Comparison of ENCODE assay signal across 7 mouse cellular contexts in genomic region chr17:31892750-31893149, GRCm38 (mm10). TPM values are rescaled to one million over a fixed set of nuclear protein-coding genes. Genes with fewer than 3 reads are reported as not detected.
DNase-seq lines count a peak whose midpoint lies in the region; ATAC-seq and TF ChIP-seq lines count a peak whose summit lies in the region.

No protein-coding gene starts in this region.

- no peak for TF ChIP-seq POLR2A in limb, embryonic 14.5 days (IDR thresholded peaks at IDR 0.05; ENCODE audit: borderline replicate concordance, extremely low read depth, insufficient read depth, insufficient read length)

- H3K9me3 ChIP-seq in embryonic facial prominence, embryonic 11.5 days (replicated peaks; ENCODE audit: control insufficient read depth, low read length) = no peaks in the 10 kb centered on the region
- no peaks in the 10 kb centered on the region for H3K9me3 ChIP-seq in heart, embryonic 14.5 days (ENCODE audit: control insufficient read depth, low read length)
- no peaks in the 10 kb centered on the region for H3K9me3 ChIP-seq in kidney, postnatal 0 days (replicated peaks; ENCODE audit: low read length)
- no peaks in the 10 kb centered on the region for H3K9me3 ChIP-seq in limb, embryonic 14.5 days (ENCODE audit: control insufficient read depth, low read length)
- no peaks in the 10 kb centered on the region for H3K9me3 ChIP-seq in neural tube, embryonic 14.5 days (ENCODE audit: control insufficient read depth, low read length)

- no peak for TF ChIP-seq CTCF in kidney, postnatal 0 days (IDR thresholded peaks at IDR 0.05; ENCODE audit: low read depth)

- ATAC-seq in embryonic facial prominence, embryonic 11.5 days (replicated peaks; ENCODE audit: insufficient number of reproducible peaks, low FRiP score, low TSS enrichment, low read depth) = 0 out of 2 replicates have a peak, but pooled peaks have one; percentile 50
- ATAC-seq in heart, embryonic 14.5 days (ENCODE audit: insufficient number of reproducible peaks, insufficient read depth, low FRiP score, low read depth) = peak; percentile 85
- ATAC-seq in kidney, postnatal 0 days (replicated peaks; ENCODE audit: low FRiP score, low read depth) = peak; percentile 77
- ATAC-seq in limb, embryonic 14.5 days (ENCODE audit: low FRiP score, low read depth) = peak; percentile 81
- ATAC-seq in neural tube, embryonic 14.5 days (ENCODE audit: low read depth) = peak; percentile 63; the same call in 1 of the 2 replicates

- H3K9ac ChIP-seq in embryonic facial prominence, embryonic 11.5 days (replicated peaks; ENCODE audit: low read length) = no peak overlapping the region
- H3K9ac ChIP-seq in heart, embryonic 14.5 days (ENCODE audit: low read length) = no peak overlapping the region
- H3K9ac ChIP-seq in kidney, postnatal 0 days (ENCODE audit: low read depth, low read length) = no peak overlapping the region
- no peak overlapping the region for H3K9ac ChIP-seq in limb, embryonic 14.5 days (ENCODE audit: low read depth, low read length, severe bottlenecking)
- no peak overlapping the region for H3K9ac ChIP-seq in neural tube, embryonic 14.5 days (replicated peaks; ENCODE audit: low read depth, low read length)

- no peaks in the 10 kb centered on the region for H3K27me3 ChIP-seq in embryonic facial prominence, embryonic 11.5 days (ENCODE audit: control insufficient read depth, insufficient read depth, low read length)
- H3K27me3 ChIP-seq in heart, embryonic 14.5 days (ENCODE audit: control insufficient read depth, insufficient read depth, low read length) = no peaks in the 10 kb centered on the region
- no peaks in the 10 kb centered on the region for H3K27me3 ChIP-seq in kidney, postnatal 0 days (ENCODE audit: insufficient read depth, low read length)
- no peaks in the 10 kb centered on the region for H3K27me3 ChIP-seq in limb, embryonic 14.5 days (ENCODE audit: control insufficient read depth, insufficient read depth, low read length)
- no peaks in the 10 kb centered on the region for H3K27me3 ChIP-seq in neural tube, embryonic 14.5 days (ENCODE audit: control insufficient read depth, insufficient read depth, low read length)

- peak; percentile 91 for DNase-seq in adrenal gland, postnatal 10 days
- DNase-seq in embryonic facial prominence, embryonic 11.5 days (ENCODE audit: low spot score) = peak; percentile 42
- peak; percentile 92 for DNase-seq in kidney, postnatal 0 days (ENCODE audit: low spot score)
- DNase-seq in limb, embryonic 14.5 days (ENCODE audit: low spot score) = peak; percentile 80
- peak; percentile 85 to 88 for DNase-seq in urinary bladder, postnatal 4 days (ENCODE audit: low spot score in 2 of 2)

- H3K4me2 ChIP-seq in embryonic facial prominence, embryonic 11.5 days (ENCODE audit: low read depth, low read length) = no peak overlapping the region
- peak overlapping the region; percentile 17; the same call in 1 of the 2 replicates for H3K4me2 ChIP-seq in heart, embryonic 14.5 days (ENCODE audit: low read length)
- H3K4me2 ChIP-seq in kidney, postnatal 0 days (ENCODE audit: low read length) = no peak overlapping the region
- no peak overlapping the region for H3K4me2 ChIP-seq in limb, embryonic 14.5 days (replicated peaks; ENCODE audit: low read depth, low read length, severe bottlenecking)
- no peak overlapping the region for H3K4me2 ChIP-seq in neural tube, embryonic 14.5 days (ENCODE audit: low read depth, low read length)

- H3K4me3 ChIP-seq in embryonic facial prominence, embryonic 11.5 days (ENCODE audit: low read depth, low read length) = no peak overlapping the region
- no peak overlapping the region for H3K4me3 ChIP-seq in heart, embryonic 14.5 days (ENCODE audit: control insufficient read depth in 1 of 2, insufficient read depth in 1 of 2, low read depth in 1 of 2, low read length in 2 of 2)
- no peak overlapping the region for H3K4me3 ChIP-seq in kidney, postnatal 0 days (replicated peaks; ENCODE audit: low read depth, low read length)
- H3K4me3 ChIP-seq in limb, embryonic 14.5 days (replicated peaks; ENCODE audit: low read length) = no peak overlapping the region
- H3K4me3 ChIP-seq in neural tube, embryonic 14.5 days (ENCODE audit: low read depth, low read length) = no peak overlapping the region

- no peaks in the 10 kb centered on the region for H3K4me1 ChIP-seq in embryonic facial prominence, embryonic 11.5 days (ENCODE audit: control insufficient read depth, insufficient read depth, low read length)
- peaks cover 51 to 62% of the 10 kb centered on the region in 2 experiments for H3K4me1 ChIP-seq in heart, embryonic 14.5 days (ENCODE audit: control insufficient read depth in 2 of 2, insufficient read depth in 2 of 2, low read length in 2 of 2)
- peaks cover 40% of the 10 kb centered on the region for H3K4me1 ChIP-seq in kidney, postnatal 0 days (replicated peaks; ENCODE audit: insufficient read depth, low read length)
- H3K4me1 ChIP-seq in limb, embryonic 14.5 days (ENCODE audit: control insufficient read depth, insufficient read depth, low read length) = peaks cover 18% of the 10 kb centered on the region
- 0 out of 2 replicates have a peak, but pooled peaks cover 7% of the 10 kb centered on the region for H3K4me1 ChIP-seq in neural tube, embryonic 14.5 days (ENCODE audit: control insufficient read depth, insufficient read depth, low read length)

- WGBS in embryonic facial prominence, embryonic 11.5 days = 32% methylated on average over 10 of the region's 10 CpGs
- 11% methylated on average over 10 of the region's 10 CpGs for WGBS in heart, embryonic 14.5 days
- WGBS in kidney, postnatal 0 days = 15% methylated on average over 10 of the region's 10 CpGs
- 12% methylated on average over 10 of the region's 10 CpGs for WGBS in limb, embryonic 14.5 days
- 22% methylated on average over 10 of the region's 10 CpGs for WGBS in neural tube, embryonic 14.5 days

- no peaks in the 10 kb centered on the region for H3K36me3 ChIP-seq in embryonic facial prominence, embryonic 11.5 days (replicated peaks; ENCODE audit: control insufficient read depth, insufficient read depth, low read depth, low read length)
- no peaks in the 10 kb centered on the region for H3K36me3 ChIP-seq in heart, embryonic 14.5 days (ENCODE audit: control insufficient read depth, insufficient read depth, low read length)
- H3K36me3 ChIP-seq in kidney, postnatal 0 days (ENCODE audit: insufficient read depth, low read length) = no peaks in the 10 kb centered on the region
- H3K36me3 ChIP-seq in limb, embryonic 14.5 days (ENCODE audit: control insufficient read depth, insufficient read depth, low read length) = no peaks in the 10 kb centered on the region
- H3K36me3 ChIP-seq in neural tube, embryonic 14.5 days (ENCODE audit: control insufficient read depth, insufficient read depth, low read length) = no peaks in the 10 kb centered on the region

- no peak overlapping the region for H3K27ac ChIP-seq in embryonic facial prominence, embryonic 11.5 days (replicated peaks; ENCODE audit: low read depth, low read length)
- peak overlapping the region; percentile 25 to 77 for H3K27ac ChIP-seq in heart, embryonic 14.5 days (replicated peaks in 1 of 2; ENCODE audit: control insufficient read depth in 1 of 2, insufficient read depth in 1 of 2, low read depth in 2 of 2, low read length in 2 of 2)
- peak overlapping the region; percentile 73 for H3K27ac ChIP-seq in kidney, postnatal 0 days
- H3K27ac ChIP-seq in limb, embryonic 14.5 days (replicated peaks; ENCODE audit: low read depth, low read length) = no peak overlapping the region; the same call in 1 of the 2 replicates
- H3K27ac ChIP-seq in neural tube, embryonic 14.5 days (ENCODE audit: low read depth, low read length) = no peak overlapping the region

RNA-seq across cellular contexts. Expression of gene Sik1, which starts 37.1 kb away (rescaled TPM):
- 100 to 1,000 TPM in 1 of 2 experiments, 10 to 100 TPM in 1; 25.4 to 112 TPM for total RNA-seq in adrenal gland, postnatal 10 days (2021)
- 10.5 and 14.0 TPM in 2 replicates for polyA plus RNA-seq in embryonic facial prominence, embryonic 11.5 days (2014; fragmentation: Nextera tagmentation; extraction: Ambion mirVana)
- 16.6 and 20.3 TPM in 2 replicates for polyA plus RNA-seq in heart, embryonic 14.5 days (2014; fragmentation: Nextera tagmentation; extraction: Ambion mirVana)
- polyA plus RNA-seq in kidney, postnatal 0 days (2015; fragmentation: Nextera tagmentation; extraction: Ambion mirVana) = 15.4 and 17.2 TPM in 2 replicates
- polyA plus RNA-seq in limb, embryonic 14.5 days (2012; rRNA removed) = 19.9 and 23.5 TPM in 2 replicates
- 22.3 and 26.9 TPM in 2 replicates for polyA plus RNA-seq in limb, embryonic 14.5 days (2014; fragmentation: Nextera tagmentation; extraction: Ambion mirVana)
- 18.6 and 19.6 TPM in 2 replicates for polyA plus RNA-seq in neural tube, embryonic 14.5 days (2014; fragmentation: Nextera tagmentation; extraction: Ambion mirVana)

Comparison
In these comparisons a context has a peak if more than half of its experiments do, and no peak if none do; other contexts are left out.
1. DNase-seq: peak in every context shown above with its lines; median percentile 92 in kidney, postnatal 0 days; 91 in adrenal gland, postnatal 10 days; 86 in urinary bladder, postnatal 4 days; 80 in limb, embryonic 14.5 days; 42 in embryonic facial prominence, embryonic 11.5 days.
2. H3K27ac ChIP-seq: peak in heart, embryonic 14.5 days (2 of 2) and kidney, postnatal 0 days (single experiment); none in embryonic facial prominence, embryonic 11.5 days (single experiment), limb, embryonic 14.5 days (single experiment) and neural tube, embryonic 14.5 days (single experiment).
3. Peak in every context shown above with its lines, with median percentiles within 50 percentile points of each other: ATAC-seq.